Mouse (Mus musculus): Measurements from ENCODE around the gene Tecpr2.

DNA sequence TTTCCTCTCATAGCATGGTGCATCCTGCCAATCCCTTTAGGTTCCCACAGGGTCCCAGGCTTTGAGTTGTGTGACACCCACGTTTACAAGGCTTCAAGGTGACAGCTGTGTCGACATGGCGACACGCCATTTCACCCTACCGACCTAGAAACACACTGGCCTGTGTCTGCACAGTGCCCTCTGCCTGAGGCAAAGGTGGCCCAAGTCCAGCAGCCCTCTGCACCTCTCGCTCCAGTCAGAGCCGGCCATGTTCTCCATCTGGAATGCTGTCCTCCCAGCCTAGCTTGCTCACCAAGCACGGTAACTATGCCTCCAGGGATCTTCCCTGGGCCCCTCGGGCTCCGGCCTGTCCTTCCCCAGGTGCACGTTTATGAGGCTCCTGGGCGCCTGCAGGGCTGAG, 103.7 kb downstream of the Tecpr2 start:
- no peak for TF ChIP-seq HCFC1 (IDR thresholded peaks at IDR 0.05; ENCODE audit: low read depth, low read length)
- TF ChIP-seq CTCF (conservative IDR thresholded peaks at IDR 0.05 in 1 of 2, IDR thresholded peaks at IDR 0.05 in 1 of 2; ENCODE audit: low read depth in 2 of 2, low read length in 2 of 2), result no peak
- no peak for TF ChIP-seq EP300 (IDR thresholded peaks at IDR 0.05; ENCODE audit: low read length)
- no peak for TF ChIP-seq MYC (IDR thresholded peaks at IDR 0.05; ENCODE audit: low read depth, low read length)
- TF ChIP-seq NELFE (IDR thresholded peaks at IDR 0.05; ENCODE audit: low read depth, low read length), result no peak
- no peak for TF ChIP-seq MAX (IDR thresholded peaks at IDR 0.05; ENCODE audit: low read length)
- TF ChIP-seq E2F4 (IDR thresholded peaks at IDR 0.05; ENCODE audit: insufficient replicate concordance, low read depth, low read length), result no peak
- TF ChIP-seq ZKSCAN1 (IDR thresholded peaks at IDR 0.05; ENCODE audit: borderline replicate concordance, low read depth, low read length), result no peak

Data from CH12.LX (cell line).